Mouse (Mus musculus) left cerebral cortex, adult 9 months (tissue): ENCODE data around the gene Gm37240.

ENCODE experiments used
- DNase-seq, 2 experiments: peaks; one replicate each; pipeline ENCODE4 v3.0.0; 2022; ENCODE audit warnings: low spot score in 2 of 2

Gm37240 gene

GRCm38 (mm10) chr3:84558301-84558700 is 1329.0 kb downstream of the Gm37240 start:
- DNase-seq: no peak

DNA sequence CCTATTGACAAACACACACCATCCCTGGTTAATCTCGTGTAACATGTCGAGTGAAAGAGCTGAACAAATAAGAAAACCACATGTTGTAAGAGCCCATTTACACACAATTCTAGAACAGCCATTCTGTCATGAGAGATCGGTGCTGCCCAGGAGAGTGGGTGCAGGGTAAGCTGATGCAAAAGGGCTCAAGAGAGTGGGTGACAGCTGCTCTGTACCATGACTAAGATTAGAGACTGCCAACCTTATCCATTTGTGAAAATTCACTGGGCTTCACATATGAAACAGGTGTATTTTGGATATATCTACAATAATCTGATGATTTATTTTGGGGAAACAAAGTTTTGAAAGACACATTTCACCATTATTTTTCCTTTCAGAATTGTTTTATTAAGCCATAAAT is 1331.5 kb downstream of the Gm37240 start:
- DNase-seq: no peak

DNA sequence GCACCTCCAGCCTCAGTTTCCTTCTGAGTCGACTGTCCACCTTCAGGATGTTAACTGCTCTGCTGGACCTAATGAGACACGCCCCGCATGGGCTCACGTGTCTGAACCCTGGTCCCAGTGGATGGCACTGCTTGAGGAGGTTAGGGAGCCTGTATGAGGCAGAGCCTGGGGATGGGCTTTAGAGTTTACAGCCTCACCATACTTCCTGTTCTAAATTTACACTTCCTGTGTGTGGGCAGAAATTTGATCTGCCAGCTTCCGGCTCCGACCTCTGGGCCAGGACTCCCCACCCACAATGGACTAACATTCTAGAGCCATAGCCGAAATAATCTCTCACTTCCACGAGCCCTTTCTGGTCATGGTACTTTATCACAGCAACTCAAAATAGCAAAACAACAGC is 1340.1 kb downstream of the Gm37240 start:
- DNase-seq: no peak

DNA sequence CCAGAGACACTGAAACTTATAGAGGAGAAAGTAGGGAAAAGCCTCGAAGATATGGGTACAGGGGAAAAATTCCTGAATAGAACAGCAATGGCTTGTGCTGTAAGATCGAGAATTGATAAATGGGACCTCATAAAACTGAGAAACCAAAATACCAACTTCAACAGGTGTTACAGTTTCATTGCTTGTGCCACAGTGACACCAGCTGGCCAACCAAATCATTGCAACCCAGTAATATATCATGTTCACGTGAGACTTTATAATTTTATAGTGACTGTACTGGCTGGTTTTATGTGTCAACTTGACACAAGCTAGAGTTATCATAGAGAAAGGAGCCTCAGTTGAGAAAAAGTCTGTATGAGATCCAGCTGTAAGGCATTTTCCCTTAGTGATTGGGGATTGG is 1344.9 kb downstream of the Gm37240 start:
- DNase-seq: peak in 1 of 2 experiments; percentile 73

DNA sequence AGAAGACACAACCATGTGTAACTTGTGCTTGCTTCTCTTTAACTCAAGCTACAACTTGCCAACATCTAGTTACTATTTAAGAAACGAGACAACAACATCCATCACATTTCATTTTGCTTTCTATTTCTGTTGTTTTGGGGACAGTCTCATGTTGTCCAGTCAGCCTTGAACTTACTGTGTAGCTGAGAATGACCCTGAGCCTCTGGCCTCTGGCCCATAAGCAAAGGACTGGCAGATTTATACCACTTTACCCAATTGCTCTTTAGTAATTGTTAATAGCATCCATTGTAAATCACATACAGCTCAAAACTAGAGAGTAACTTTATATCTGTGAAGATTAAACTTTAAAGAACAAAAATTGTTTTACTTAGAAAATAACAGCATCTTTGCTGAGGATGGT is 1345.4 kb downstream of the Gm37240 start:
- DNase-seq: no peak

GRCm38 (mm10) chr3:84540640-84541039 is 1346.7 kb downstream of the Gm37240 start:
- DNase-seq: no peak

GRCm38 (mm10) chr3:84536987-84537386 is 1350.3 kb downstream of the Gm37240 start:
- no peak for DNase-seq

DNA sequence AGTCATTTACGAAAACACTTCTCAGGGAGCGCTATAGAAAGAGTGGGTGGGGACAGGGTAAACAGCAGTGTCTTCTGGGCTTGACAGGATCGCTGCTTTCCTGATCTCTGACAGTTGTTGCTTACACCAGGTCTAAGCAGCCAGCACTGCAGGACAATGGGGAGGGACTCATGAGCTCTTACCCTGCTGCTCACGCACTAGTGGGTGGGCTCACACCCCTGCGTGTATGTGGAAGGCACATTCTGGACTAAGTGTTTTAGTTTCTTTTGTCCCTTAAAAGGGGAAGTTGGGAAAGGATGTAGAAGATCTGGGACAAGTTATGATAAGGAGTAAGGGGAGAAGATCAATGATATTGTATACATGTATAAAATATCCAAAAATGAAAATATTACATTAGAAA is 1354.1 kb downstream of the Gm37240 start:
- DNase-seq: no peak

GRCm38 (mm10) chr3:84529021-84529420 is 1358.3 kb downstream of the Gm37240 start:
- DNase-seq: no peak

DNA sequence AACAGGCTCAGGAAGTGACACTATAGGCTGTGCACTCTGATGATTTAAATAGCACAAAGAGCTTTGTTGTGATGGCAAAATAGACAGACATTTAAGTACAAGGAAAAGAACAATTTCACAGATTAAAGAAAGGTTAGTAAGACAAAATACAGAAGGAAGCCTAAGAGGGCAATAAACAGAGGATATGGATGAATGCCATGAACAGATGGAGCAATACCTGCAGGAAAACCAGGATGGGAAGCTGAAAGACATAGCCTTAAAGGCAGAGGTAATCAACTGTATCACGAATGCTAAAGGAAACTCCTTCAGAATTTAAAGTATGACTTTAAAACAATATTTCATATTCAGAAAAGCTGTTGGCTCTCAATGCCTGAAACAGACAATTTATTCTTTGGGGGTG is 1362.4 kb downstream of the Gm37240 start:
- no peak for DNase-seq

DNA sequence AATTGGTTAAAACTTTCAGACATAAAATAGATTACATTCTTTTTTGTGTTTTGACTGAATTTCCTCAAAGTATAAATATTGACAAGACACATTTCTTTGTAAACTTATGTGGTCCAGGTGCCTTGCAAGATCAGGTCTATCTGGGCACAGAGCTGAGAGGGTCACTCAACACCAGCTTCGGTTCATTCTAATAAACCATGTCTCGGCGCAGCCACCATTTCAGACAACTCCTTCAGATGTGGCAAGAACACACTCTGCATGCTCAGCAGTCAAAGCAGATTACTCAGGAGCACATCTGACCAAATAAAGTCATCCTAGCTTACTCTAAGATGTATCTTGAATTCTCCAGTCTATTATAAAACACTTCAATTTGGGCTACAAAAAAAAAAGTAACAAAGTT is 1371.2 kb downstream of the Gm37240 start:
- no peak for DNase-seq

- DNase-seq: no peak
Measured at GRCm38 (mm10) chr3:84512774-84513515, 1374.4 kb downstream of the Gm37240 start.

DNA sequence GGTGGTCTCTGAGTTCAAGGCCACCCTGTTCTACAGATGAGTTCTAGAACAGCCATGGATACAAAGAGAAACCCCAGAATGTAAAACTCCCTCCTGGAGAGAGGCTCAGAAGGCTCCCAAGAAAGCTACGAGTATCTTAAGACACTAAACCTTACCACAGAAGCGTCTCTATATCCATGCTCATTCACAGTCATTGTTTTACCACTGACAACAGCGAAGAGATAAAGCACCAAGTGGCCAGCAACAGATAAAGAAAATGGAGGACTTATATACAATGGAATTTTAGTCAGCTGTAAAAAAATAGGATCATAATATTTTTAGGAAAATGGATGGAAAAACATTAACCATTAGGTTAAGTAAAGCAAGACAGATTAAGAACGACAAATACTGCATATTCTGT is 1382.1 kb downstream of the Gm37240 start:
- no peak for DNase-seq

DNA sequence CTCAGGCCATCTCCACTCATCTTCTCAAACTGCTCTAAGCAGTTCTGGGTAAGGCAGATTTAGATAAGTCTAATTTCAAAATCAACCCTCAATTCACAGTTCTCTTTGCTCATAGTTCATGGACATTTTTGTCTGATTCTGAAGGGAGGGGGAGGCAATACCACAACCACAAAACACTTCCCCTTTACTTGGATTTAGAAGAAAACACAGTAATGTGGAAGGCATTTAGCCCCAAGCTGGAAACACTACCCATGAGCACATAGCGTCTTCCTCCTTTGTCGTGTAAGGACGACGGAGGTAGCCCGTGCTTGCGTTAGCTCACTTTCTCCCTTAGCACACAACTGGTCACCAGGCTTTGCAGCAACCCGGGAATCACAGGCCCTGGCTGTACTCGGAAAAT is 1383.0 kb downstream of the Gm37240 start:
- no peak for DNase-seq

DNA sequence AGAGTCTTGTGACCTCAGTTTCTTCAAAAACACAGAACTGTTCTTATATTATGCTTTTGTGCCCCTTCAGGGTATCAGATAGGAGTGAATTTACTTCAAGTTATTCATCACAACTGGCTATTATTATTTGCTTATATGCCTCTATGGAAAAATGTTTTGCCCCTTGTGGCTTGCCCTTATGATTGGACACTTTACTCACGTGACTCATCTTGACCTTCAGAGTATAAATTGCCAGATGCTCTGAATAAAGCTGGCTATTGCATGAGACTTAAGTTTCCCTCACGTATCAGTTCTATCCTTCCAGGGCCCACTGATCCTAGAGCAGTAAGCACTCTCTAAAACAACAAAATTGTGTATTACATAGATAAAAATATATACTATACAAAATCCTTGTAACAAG is 1385.2 kb downstream of the Gm37240 start:
- no peak for DNase-seq

- DNase-seq: no peak
Measured at GRCm38 (mm10) chr3:84500491-84500890, 1386.8 kb downstream of the Gm37240 start.

- DNase-seq: no peak
Measured at GRCm38 (mm10) chr3:84497718-84498117, 1389.6 kb downstream of the Gm37240 start.

GRCm38 (mm10) chr3:84492657-84493056 is 1394.7 kb downstream of the Gm37240 start:
- DNase-seq: no peak

DNA sequence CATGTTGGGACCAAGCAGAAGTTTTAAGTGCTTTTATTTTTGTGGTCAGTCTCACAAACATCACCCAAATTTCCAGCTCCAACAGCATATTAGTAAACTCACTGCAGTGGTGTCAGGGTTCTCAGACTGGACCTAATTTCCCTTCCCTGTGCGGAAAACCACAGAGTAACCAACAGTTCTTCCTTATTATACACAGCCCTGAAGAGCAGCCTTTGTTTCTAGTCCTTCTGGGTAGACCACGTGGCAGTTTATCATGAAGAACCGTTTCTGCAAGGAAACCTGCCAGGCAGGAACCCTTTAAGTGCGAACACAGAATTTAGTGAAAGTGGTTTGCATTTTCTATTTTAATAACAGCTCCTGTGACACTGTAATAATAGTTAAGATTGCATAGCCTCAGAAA is 1395.2 kb downstream of the Gm37240 start:
- no peak for DNase-seq

GRCm38 (mm10) chr3:84488716-84489115 is 1398.6 kb downstream of the Gm37240 start:
- peak; percentile 46 to 47 for DNase-seq

DNA sequence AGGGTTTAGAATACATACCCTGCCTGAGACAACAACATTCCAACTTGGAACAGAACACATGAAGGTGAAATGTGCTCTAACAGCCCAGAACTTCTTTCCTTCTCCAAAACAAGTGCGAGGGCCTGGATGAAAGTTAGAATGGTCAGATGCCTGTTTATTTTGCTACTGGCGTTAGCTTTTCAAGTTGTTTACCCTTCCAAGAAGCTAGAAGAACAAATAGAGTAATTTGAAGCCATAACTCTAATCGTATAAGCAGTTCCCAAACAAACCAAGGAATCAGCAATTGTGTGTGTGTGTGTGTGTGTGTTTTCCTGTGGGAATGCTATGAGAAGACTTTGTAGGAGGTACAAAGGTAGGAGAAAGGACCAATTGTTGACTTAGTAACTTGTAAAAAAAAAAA is 1402.4 kb downstream of the Gm37240 start:
- no peak for DNase-seq

DNA sequence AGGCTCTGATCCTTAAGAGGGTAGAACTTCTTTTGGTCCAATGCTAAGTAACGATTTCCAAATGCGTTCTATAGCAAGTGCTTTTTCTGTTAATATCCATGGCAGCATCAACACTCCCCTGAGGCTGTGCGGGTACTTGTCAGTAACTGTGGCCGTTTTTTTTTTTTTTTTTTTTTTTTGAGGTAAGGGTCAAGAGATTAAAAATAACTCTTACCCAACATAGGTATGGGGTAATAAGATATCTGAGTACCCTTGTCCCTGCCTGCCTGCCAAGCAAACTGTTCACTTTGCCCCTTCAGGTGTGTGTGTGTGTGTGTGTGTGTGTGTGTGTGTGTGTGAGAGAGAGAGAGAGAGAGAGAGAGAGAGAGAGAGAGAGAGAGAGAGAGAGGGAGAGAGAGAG is 1403.0 kb downstream of the Gm37240 start:
- DNase-seq: no peak

GRCm38 (mm10) chr3:84482121-84482520 is 1405.2 kb downstream of the Gm37240 start:
- DNase-seq: no peak

- DNase-seq: peak in 1 of 2 experiments; percentile 27
Measured at GRCm38 (mm10) chr3:84481104-84481503, 1406.2 kb downstream of the Gm37240 start.
